Mouse (Mus musculus): Measurements from ENCODE around the gene Tpst1. TPM values are rescaled to one million over a fixed set of nuclear protein-coding genes. Genes with fewer than 3 reads are reported as not detected.

Tpst1 gene
- polyA plus RNA-seq, 1 experiment: 22.3 TPM

- H3ac ChIP-seq (ENCODE audit: control insufficient read depth, insufficient read length, low read depth): no peak overlapping the region
- H3K79me3 ChIP-seq (ENCODE audit: low read depth): no peaks in the 10 kb centered on the region
- H3K79me2 ChIP-seq (ENCODE audit: control insufficient read depth, insufficient read depth): no peaks in the 10 kb centered on the region
- TF ChIP-seq FOSL1 (IDR thresholded peaks at IDR 0.05; ENCODE audit: insufficient read depth, low read length, poor library complexity, severe bottlenecking): no peak
- TF ChIP-seq CEBPB (IDR thresholded peaks at IDR 0.05; ENCODE audit: low read depth): no peak
- TF ChIP-seq CTCF (IDR thresholded peaks at IDR 0.05; ENCODE audit: control insufficient read depth, insufficient read depth, insufficient read length): no peak
- H3K27me3 ChIP-seq (ENCODE audit: control insufficient read depth, insufficient read depth, insufficient read length): no peaks in the 10 kb centered on the region
- H3K36me3 ChIP-seq (ENCODE audit: control insufficient read depth, insufficient read depth): peaks cover 61% of the 10 kb centered on the region
- H3K4me3 ChIP-seq (ENCODE audit: insufficient read depth, poor library complexity, severe bottlenecking): no peak overlapping the region
Observed at GRCm38 (mm10) chr5:130050416-130050815, 22.7 kb upstream of the Tpst1 start.

- Histone ChIP-seq H3K79me3 (ENCODE audit: low read depth) (no peaks in the 10 kb centered on the region), H3ac (ENCODE audit: control insufficient read depth, insufficient read length, low read depth) (no peak overlapping the region), H3K79me2 (ENCODE audit: control insufficient read depth, insufficient read depth) (no peaks in the 10 kb centered on the region), H3K27me3 (ENCODE audit: control insufficient read depth, insufficient read depth, insufficient read length) (no peaks in the 10 kb centered on the region), H3K36me3 (ENCODE audit: control insufficient read depth, insufficient read depth) (peaks cover 54% of the 10 kb centered on the region), H3K4me3 (ENCODE audit: insufficient read depth, poor library complexity, severe bottlenecking) (no peak overlapping the region)
- TF ChIP-seq CEBPB (IDR thresholded peaks at IDR 0.05; ENCODE audit: low read depth): no peak
- TF ChIP-seq USF1 (IDR thresholded peaks at IDR 0.05; ENCODE audit: low read depth): no peak
- no peak for TF ChIP-seq CTCF (IDR thresholded peaks at IDR 0.05; ENCODE audit: control insufficient read depth, insufficient read depth, insufficient read length)
- TF ChIP-seq MAX (IDR thresholded peaks at IDR 0.05): no peak
- TF ChIP-seq FOSL1 (IDR thresholded peaks at IDR 0.05; ENCODE audit: insufficient read depth, low read length, poor library complexity, severe bottlenecking): no peak
- no peak for TF ChIP-seq MYOG (IDR thresholded peaks at IDR 0.05; ENCODE audit: control insufficient read depth, extremely low read depth, insufficient read length)
- no peak for TF ChIP-seq MYOD1 (IDR thresholded peaks at IDR 0.05; ENCODE audit: control insufficient read depth, insufficient read length, low read depth)
Observed at GRCm38 (mm10) chr5:130051073-130051860, 21.9 kb upstream of the Tpst1 start.

DNA sequence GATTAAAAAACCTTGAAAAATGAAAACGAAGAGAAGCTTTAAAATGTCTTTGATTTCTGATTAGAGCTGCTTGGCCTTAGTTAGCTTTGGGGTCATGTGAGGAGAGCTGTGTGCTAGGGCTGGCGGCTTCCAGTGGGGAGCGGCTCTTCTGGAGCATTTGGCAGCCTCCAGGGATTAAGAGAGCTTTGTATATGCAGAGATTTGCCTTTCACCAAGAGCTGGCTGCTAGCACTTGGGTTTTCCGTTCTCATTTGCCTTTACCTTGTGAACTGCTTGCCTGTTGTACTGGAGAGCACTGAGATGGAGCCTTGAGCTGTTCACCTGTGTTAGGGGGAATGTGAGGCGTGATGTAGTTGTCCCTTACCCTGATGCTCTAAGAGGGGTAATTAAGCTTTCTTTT, 20.6 kb upstream of the Tpst1 start:
- Histone ChIP-seq H3K36me3 (ENCODE audit: control insufficient read depth, insufficient read depth) (peaks cover 42% of the 10 kb centered on the region), H3ac (ENCODE audit: control insufficient read depth, insufficient read length, low read depth) (no peak overlapping the region), H3K4me3 (ENCODE audit: insufficient read depth, poor library complexity, severe bottlenecking) (no peak overlapping the region), H3K79me3 (ENCODE audit: low read depth) (no peaks in the 10 kb centered on the region), H3K27me3 (ENCODE audit: control insufficient read depth, insufficient read depth, insufficient read length) (no peaks in the 10 kb centered on the region), H3K79me2 (ENCODE audit: control insufficient read depth, insufficient read depth) (no peaks in the 10 kb centered on the region)
- no peak for TF ChIP-seq MYOD1 (IDR thresholded peaks at IDR 0.05; ENCODE audit: control insufficient read depth, insufficient read length, low read depth)
- TF ChIP-seq CTCF (IDR thresholded peaks at IDR 0.05; ENCODE audit: control insufficient read depth, insufficient read depth, insufficient read length): no peak
- no peak for TF ChIP-seq CEBPB (IDR thresholded peaks at IDR 0.05; ENCODE audit: low read depth)
- TF ChIP-seq FOSL1 (IDR thresholded peaks at IDR 0.05; ENCODE audit: insufficient read depth, low read length, poor library complexity, severe bottlenecking): no peak
- no peak for TF ChIP-seq USF1 (IDR thresholded peaks at IDR 0.05; ENCODE audit: low read depth)
- no peak for TF ChIP-seq MYOG (IDR thresholded peaks at IDR 0.05; ENCODE audit: control insufficient read depth, extremely low read depth, insufficient read length)
- TF ChIP-seq MAX (IDR thresholded peaks at IDR 0.05): no peak

DNA sequence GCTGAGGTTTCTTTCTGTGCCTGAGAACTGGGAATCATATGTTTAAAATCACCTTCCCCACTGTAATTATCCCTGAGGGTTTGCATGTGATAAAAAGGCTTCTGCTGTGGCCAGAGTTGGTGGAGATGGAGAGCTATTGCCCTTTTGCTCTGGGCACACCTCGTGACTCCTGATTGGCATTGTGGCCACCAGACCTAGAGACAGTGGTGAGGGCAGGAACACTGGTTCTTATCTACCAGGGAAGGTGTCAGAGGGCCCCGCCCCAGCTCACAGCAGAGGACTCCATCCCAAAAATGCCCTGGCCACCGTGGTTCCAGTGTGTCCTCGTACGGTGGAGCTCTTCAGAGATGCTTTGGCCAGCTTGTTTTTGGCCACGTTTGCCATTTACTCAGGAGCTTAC, 20.2 kb upstream of the Tpst1 start:
- H3K4me3 ChIP-seq (ENCODE audit: insufficient read depth, poor library complexity, severe bottlenecking): no peak overlapping the region
- peaks cover 43% of the 10 kb centered on the region for H3K36me3 ChIP-seq (ENCODE audit: control insufficient read depth, insufficient read depth)

DNA sequence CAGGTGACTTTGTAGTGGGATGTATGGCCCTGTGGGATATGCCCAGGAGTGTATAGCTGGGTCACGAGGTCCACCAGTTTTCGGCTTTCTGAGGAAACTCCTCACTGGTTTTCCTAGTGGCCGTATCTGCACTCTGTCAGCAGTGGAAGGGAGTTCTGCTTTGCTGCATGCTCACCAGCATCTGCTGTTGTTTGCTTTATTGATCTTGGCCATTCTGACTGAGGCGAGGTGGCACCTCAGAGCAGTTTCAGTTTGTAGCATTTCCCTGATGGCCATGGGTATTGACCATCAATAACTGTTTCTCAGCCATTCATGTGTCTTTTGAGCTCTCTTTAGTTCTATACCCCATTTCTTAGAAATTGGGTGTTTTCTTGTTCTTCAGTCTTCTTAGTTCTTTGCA, 17.4 kb upstream of the Tpst1 start:
- H3K79me3 ChIP-seq (ENCODE audit: low read depth): no peaks in the 10 kb centered on the region
- H3K36me3 ChIP-seq (ENCODE audit: control insufficient read depth, insufficient read depth): peaks cover 35% of the 10 kb centered on the region
- no peak for TF ChIP-seq USF1 (IDR thresholded peaks at IDR 0.05; ENCODE audit: low read depth)
- TF ChIP-seq CTCF (IDR thresholded peaks at IDR 0.05; ENCODE audit: control insufficient read depth, insufficient read depth, insufficient read length): no peak
- TF ChIP-seq MYOD1 (IDR thresholded peaks at IDR 0.05; ENCODE audit: control insufficient read depth, insufficient read length, low read depth): no peak
- no peak for TF ChIP-seq MAX (IDR thresholded peaks at IDR 0.05)
- no peak for TF ChIP-seq MYOG (IDR thresholded peaks at IDR 0.05; ENCODE audit: control insufficient read depth, extremely low read depth, insufficient read length)
- no peak for TF ChIP-seq FOSL1 (IDR thresholded peaks at IDR 0.05; ENCODE audit: insufficient read depth, low read length, poor library complexity, severe bottlenecking)
- TF ChIP-seq CEBPB (IDR thresholded peaks at IDR 0.05; ENCODE audit: low read depth): no peak
- no peaks in the 10 kb centered on the region for H3K27me3 ChIP-seq (ENCODE audit: control insufficient read depth, insufficient read depth, insufficient read length)
- H3K79me2 ChIP-seq (ENCODE audit: control insufficient read depth, insufficient read depth): no peaks in the 10 kb centered on the region
- no peak overlapping the region for H3ac ChIP-seq (ENCODE audit: control insufficient read depth, insufficient read length, low read depth)
- no peak overlapping the region for H3K4me3 ChIP-seq (ENCODE audit: insufficient read depth, poor library complexity, severe bottlenecking)

More for the DNA sequence above, 20.2 kb upstream of the Tpst1 start:
- TF ChIP-seq MYOG (IDR thresholded peaks at IDR 0.05; ENCODE audit: control insufficient read depth, extremely low read depth, insufficient read length) (no peak), FOSL1 (IDR thresholded peaks at IDR 0.05; ENCODE audit: insufficient read depth, low read length, poor library complexity, severe bottlenecking) (no peak), CTCF (IDR thresholded peaks at IDR 0.05; ENCODE audit: control insufficient read depth, insufficient read depth, insufficient read length) (no peak), USF1 (IDR thresholded peaks at IDR 0.05; ENCODE audit: low read depth) (no peak), MAX (IDR thresholded peaks at IDR 0.05) (no peak), CEBPB (IDR thresholded peaks at IDR 0.05; ENCODE audit: low read depth) (no peak), MYOD1 (IDR thresholded peaks at IDR 0.05; ENCODE audit: control insufficient read depth, insufficient read length, low read depth) (no peak)
- Histone ChIP-seq H3K79me3 (ENCODE audit: low read depth) (no peaks in the 10 kb centered on the region), H3K27me3 (ENCODE audit: control insufficient read depth, insufficient read depth, insufficient read length) (no peaks in the 10 kb centered on the region), H3ac (ENCODE audit: control insufficient read depth, insufficient read length, low read depth) (no peak overlapping the region), H3K79me2 (ENCODE audit: control insufficient read depth, insufficient read depth) (no peaks in the 10 kb centered on the region)
